Mouse (Mus musculus) cortical plate, adult 2 months (tissue): ENCODE results near the gene Zfp318.

Source experiments
- CTCF ChIP-seq: fragments of 200-500 bp; IDR thresholded peaks from 2 replicates; pipeline ENCODE4 v1.5.1; 2011; ENCODE audit warnings: mild to moderate bottlenecking, control low read depth, low read length; ENCODE audit not compliant: insufficient read depth; ENCODE audit errors: extremely low read depth
- POLR2A ChIP-seq: fragments of 200-500 bp; IDR thresholded peaks from 2 replicates; pipeline ENCODE4 v1.6.1; 2011; ENCODE audit warnings: mild to moderate bottlenecking, low read length, control low read depth; ENCODE audit not compliant: insufficient read depth; ENCODE audit errors: extremely low read depth

DNA sequence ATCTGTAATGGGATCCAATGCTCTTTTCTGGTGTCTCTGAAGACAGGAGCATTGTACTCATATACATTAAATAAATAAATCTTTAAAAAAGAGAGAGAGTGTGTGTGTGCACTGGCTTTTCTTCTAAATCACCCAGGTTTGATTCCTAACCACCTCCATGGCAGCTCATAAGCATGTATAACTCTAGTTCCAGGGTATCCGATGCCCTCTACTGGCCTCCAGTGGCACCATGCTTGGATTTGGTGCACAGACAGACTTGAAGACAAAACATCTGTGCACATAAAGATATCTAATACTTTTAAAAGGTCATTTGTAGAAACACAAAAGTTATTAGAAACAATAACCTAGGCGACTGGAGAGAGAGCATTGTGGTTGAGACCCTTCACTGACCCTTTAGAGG lies 9.5 kb downstream of the Zfp318 start:
- TF ChIP-seq CTCF = peak; percentile 79
- no peak for TF ChIP-seq POLR2A
